Mouse (Mus musculus) G1E (cell line): ENCODE measurements around the gene Cxcr6.

ENCODE experiments used
- CTCF ChIP-seq: IDR thresholded peaks from 2 replicates; pipeline ENCODE4 v1.5.1; 2012; ENCODE audit warnings: low read depth, low read length, inconsistent platforms, mixed read lengths
- TAL1 ChIP-seq: conservative IDR thresholded peaks from 2 replicates; pipeline ENCODE4 v1.6.1; 2012; ENCODE audit warnings: low read depth, low read length, inconsistent platforms, mixed read lengths

GRCm38 (mm10) chr9:123796174-123796573 lies 10.1 kb upstream of the Cxcr6 start:
- TF ChIP-seq CTCF (0 out of 2 replicates have a peak, but pooled peaks have one; percentile 35), TAL1 (no peak)
